Mouse (Mus musculus): Measurements from ENCODE around the gene Slc48a1.

Gene Slc48a1

GRCm38 (mm10) chr15:97749841-97750240, 28.5 kb upstream of the Slc48a1 start:
- in situ Hi-C loops (cut with MboI; ENCODE audit: low pct_unique_long_range_greater_than_20kb in 1 of 2, low sequenced_read_pairs in 2 of 2, unreplicated experiment in 1 of 2): no loop called here

GRCm38 (mm10) chr15:97750697-97751096, 27.6 kb upstream of the Slc48a1 start:
- in situ Hi-C loops (cut with MboI; ENCODE audit: low pct_unique_long_range_greater_than_20kb in 1 of 2, low sequenced_read_pairs in 2 of 2, unreplicated experiment in 1 of 2): no loop called here

- in situ Hi-C loops (cut with MboI; ENCODE audit: low pct_unique_long_range_greater_than_20kb in 1 of 2, low sequenced_read_pairs in 2 of 2, unreplicated experiment in 1 of 2): no loop called here
Observed at GRCm38 (mm10) chr15:97751676-97752075, 26.6 kb upstream of the Slc48a1 start.

- in situ Hi-C loops (cut with MboI; ENCODE audit: low pct_unique_long_range_greater_than_20kb in 1 of 2, low sequenced_read_pairs in 2 of 2, unreplicated experiment in 1 of 2): no loop called here
Observed at GRCm38 (mm10) chr15:97752491-97752890, 25.8 kb upstream of the Slc48a1 start.

- in situ Hi-C loops (cut with MboI; ENCODE audit: low pct_unique_long_range_greater_than_20kb in 1 of 2, low sequenced_read_pairs in 2 of 2, unreplicated experiment in 1 of 2): no loop called here
Observed at GRCm38 (mm10) chr15:97754476-97754875, 23.8 kb upstream of the Slc48a1 start.

- in situ Hi-C loops (cut with MboI; ENCODE audit: low pct_unique_long_range_greater_than_20kb in 1 of 2, low sequenced_read_pairs in 2 of 2, unreplicated experiment in 1 of 2): no loop called here
Observed at GRCm38 (mm10) chr15:97755361-97755760, 23.0 kb upstream of the Slc48a1 start.

GRCm38 (mm10) chr15:97760006-97760405, 18.3 kb upstream of the Slc48a1 start:
- in situ Hi-C loops (cut with MboI; ENCODE audit: low pct_unique_long_range_greater_than_20kb in 1 of 2, low sequenced_read_pairs in 2 of 2, unreplicated experiment in 1 of 2): no loop called here

GRCm38 (mm10) chr15:97760952-97761351, 17.4 kb upstream of the Slc48a1 start:
- in situ Hi-C loops (cut with MboI; ENCODE audit: low pct_unique_long_range_greater_than_20kb in 1 of 2, low sequenced_read_pairs in 2 of 2, unreplicated experiment in 1 of 2): no loop called here

GRCm38 (mm10) chr15:97761438-97761837, 16.9 kb upstream of the Slc48a1 start:
- in situ Hi-C loops (cut with MboI; ENCODE audit: low pct_unique_long_range_greater_than_20kb in 1 of 2, low sequenced_read_pairs in 2 of 2, unreplicated experiment in 1 of 2): no loop called here

- in situ Hi-C loops (cut with MboI; ENCODE audit: low pct_unique_long_range_greater_than_20kb in 1 of 2, low sequenced_read_pairs in 2 of 2, unreplicated experiment in 1 of 2): no loop called here
Observed at GRCm38 (mm10) chr15:97762733-97763132, 15.6 kb upstream of the Slc48a1 start.

GRCm38 (mm10) chr15:97763256-97764049, 14.9 kb upstream of the Slc48a1 start:
- in situ Hi-C loops (cut with MboI; ENCODE audit: low pct_unique_long_range_greater_than_20kb in 1 of 2, low sequenced_read_pairs in 2 of 2, unreplicated experiment in 1 of 2): no loop called here

- in situ Hi-C loops (cut with MboI; ENCODE audit: low pct_unique_long_range_greater_than_20kb in 1 of 2, low sequenced_read_pairs in 2 of 2, unreplicated experiment in 1 of 2): no loop called here
Observed at GRCm38 (mm10) chr15:97764532-97764931, 13.8 kb upstream of the Slc48a1 start.

GRCm38 (mm10) chr15:97765090-97765794, 13.1 kb upstream of the Slc48a1 start:
- in situ Hi-C loops (cut with MboI; ENCODE audit: low pct_unique_long_range_greater_than_20kb in 1 of 2, low sequenced_read_pairs in 2 of 2, unreplicated experiment in 1 of 2): no loop called here

- in situ Hi-C loops (cut with MboI; ENCODE audit: low pct_unique_long_range_greater_than_20kb in 1 of 2, low sequenced_read_pairs in 2 of 2, unreplicated experiment in 1 of 2): no loop called here
Observed at GRCm38 (mm10) chr15:97766194-97766593, 12.1 kb upstream of the Slc48a1 start.

GRCm38 (mm10) chr15:97766594-97767279, 11.6 kb upstream of the Slc48a1 start:
- in situ Hi-C loops (cut with MboI; ENCODE audit: low pct_unique_long_range_greater_than_20kb in 1 of 2, low sequenced_read_pairs in 2 of 2, unreplicated experiment in 1 of 2): no loop called here

GRCm38 (mm10) chr15:97767280-97768186, 10.8 kb upstream of the Slc48a1 start, which contains the start of gene Rapgef3:
Rapgef3 (minus strand) TSS chr15:97767972.
- in situ Hi-C loops (cut with MboI; ENCODE audit: low pct_unique_long_range_greater_than_20kb in 1 of 2, low sequenced_read_pairs in 2 of 2, unreplicated experiment in 1 of 2): no loop called here

GRCm38 (mm10) chr15:97768192-97768591, 10.1 kb upstream of the Slc48a1 start:
- in situ Hi-C loops (cut with MboI; ENCODE audit: low pct_unique_long_range_greater_than_20kb in 1 of 2, low sequenced_read_pairs in 2 of 2, unreplicated experiment in 1 of 2): no loop called here

- in situ Hi-C loops (cut with MboI; ENCODE audit: low pct_unique_long_range_greater_than_20kb in 1 of 2, low sequenced_read_pairs in 2 of 2, unreplicated experiment in 1 of 2): no loop called here
Observed at GRCm38 (mm10) chr15:97770280-97770679, 8.0 kb upstream of the Slc48a1 start.
